Comparison of ENCODE assay signal across 28 mouse cellular contexts in the genomic region with DNA sequence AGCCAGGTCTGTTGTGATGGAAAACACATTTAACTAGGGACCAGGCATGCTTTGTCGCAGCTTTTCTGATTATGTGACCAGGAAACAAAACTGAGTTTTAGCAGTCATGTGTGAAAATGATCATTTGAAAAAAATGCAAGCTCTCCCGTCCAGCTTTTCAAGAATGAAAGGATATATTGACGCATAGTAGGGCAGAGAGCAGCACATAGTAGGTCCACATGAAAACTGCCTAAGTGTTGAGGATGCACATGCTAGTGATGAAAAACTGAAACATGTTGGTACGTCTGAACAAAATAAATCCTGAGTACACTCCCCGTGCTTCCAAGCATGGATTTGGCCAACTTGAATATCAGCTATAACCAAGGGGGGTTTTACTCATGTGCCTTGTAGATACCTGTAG.
"Had no signal": no experiment of that assay in that cellular context is flagged by ENCODE, and none has a peak within 500 bp of the region (broad histone marks: within the 10 kb centered on the region; RNA-seq: fewer than 3 reads in every experiment).

No protein-coding gene starts in this region.

- H3K36me3 ChIP-seq: hindbrain, embryonic 12.5 days had no signal

- H3K4me3 ChIP-seq: gastrocnemius, adult 2 months; heart, adult 2 months; heart, embryonic 13.5 days; heart, embryonic 15.5 days; hindbrain, embryonic 10.5 days; hindbrain, embryonic 12.5 days; layer of hippocampus, adult 2 months; left cerebral cortex, adult 2 months; limb, embryonic 10.5 days; limb, embryonic 12.5 days; liver, embryonic 13.5 days; liver, embryonic 15.5 days had no signal

- H3K27ac ChIP-seq: gastrocnemius, adult 2 months; heart, adult 2 months; heart, embryonic 13.5 days; heart, embryonic 15.5 days; hindbrain, embryonic 10.5 days; hindbrain, embryonic 12.5 days; hindbrain, embryonic 14.5 days; layer of hippocampus, adult 2 months; left cerebral cortex, adult 2 months; limb, embryonic 10.5 days; liver, embryonic 13.5 days; liver, embryonic 15.5 days had no signal

- H3K4me2 ChIP-seq: heart, embryonic 11.5 days; heart, embryonic 13.5 days; heart, embryonic 15.5 days; hindbrain, embryonic 12.5 days; hindbrain, embryonic 14.5 days; limb, embryonic 12.5 days; liver, embryonic 11.5 days; liver, embryonic 13.5 days; liver, embryonic 15.5 days had no signal

- H3K27me3 ChIP-seq: heart, embryonic 13.5 days; heart, embryonic 15.5 days; hindbrain, embryonic 12.5 days; limb, embryonic 12.5 days; liver, embryonic 13.5 days; liver, embryonic 15.5 days had no signal

- DNase-seq: gastrocnemius, adult 2 months; gastrocnemius, postnatal 10 days; gastrocnemius, postnatal 25 days; heart, adult 2 months; heart, postnatal 14 days; heart, postnatal 36 days; kidney, adult 18-20 months; kidney, adult 8-10 months; kidney, postnatal 10 days; kidney, postnatal 25 days; kidney, postnatal 4 days; liver; liver, embryonic 13.5 days; liver, postnatal 0 days had no signal

- H3K9me3 ChIP-seq: heart, embryonic 13.5 days; heart, embryonic 15.5 days; hindbrain, embryonic 10.5 days; hindbrain, embryonic 12.5 days; limb, embryonic 10.5 days; limb, embryonic 12.5 days; liver, embryonic 13.5 days; liver, embryonic 15.5 days had no signal

- H3K9ac ChIP-seq: heart, embryonic 13.5 days; heart, embryonic 15.5 days; hindbrain, embryonic 12.5 days; hindbrain, embryonic 14.5 days; limb, embryonic 12.5 days; liver, embryonic 13.5 days; liver, embryonic 15.5 days; liver, postnatal 0 days had no signal

- ATAC-seq: hindbrain, embryonic 16.5 days; intestine, postnatal 0 days; liver, postnatal 0 days had no signal
